21 mouse cellular contexts compared by ENCODE assay signal in genomic region chr15:101396466-101396865, GRCm38 (mm10). TPM values are rescaled to one million over a fixed set of nuclear protein-coding genes. Genes with fewer than 3 reads are reported as not detected.
A peak's percentile ranks its signal among the peaks of the same experiment; 100 is the strongest.
DNase-seq lines count a peak whose midpoint lies in the region; ATAC-seq and TF ChIP-seq lines count a peak whose summit lies in the region.
"Had no signal": no experiment of that assay in that cellular context is flagged by ENCODE, and none has a peak within 500 bp of the region (broad histone marks: within the 10 kb centered on the region; RNA-seq: fewer than 3 reads in every experiment).

No protein-coding gene starts in this region.

- peak overlapping the region; percentile 4; the same call in 1 of the 2 replicates for H3K27ac ChIP-seq in embryonic facial prominence, embryonic 12.5 days
- no peak overlapping the region for H3K27ac ChIP-seq in embryonic facial prominence, embryonic 10.5 days (replicated peaks)
- peak overlapping the region; percentile 64 for H3K27ac ChIP-seq in limb, embryonic 10.5 days
- no peak overlapping the region for H3K27ac ChIP-seq in limb, embryonic 14.5 days (replicated peaks; ENCODE audit: low read depth, low read length)
- H3K27ac ChIP-seq: forebrain, embryonic 12.5 days; heart, adult 2 months; heart, embryonic 15.5 days; hindbrain, embryonic 13.5 days; hindbrain, postnatal 0 days had no signal

- no peak for TF ChIP-seq POLR2A in limb, embryonic 14.5 days (IDR thresholded peaks at IDR 0.05; ENCODE audit: borderline replicate concordance, extremely low read depth, insufficient read depth, insufficient read length)

- no peaks in the 10 kb centered on the region for H3K27me3 ChIP-seq in embryonic facial prominence, embryonic 12.5 days
- H3K27me3 ChIP-seq in embryonic facial prominence, embryonic 10.5 days (replicated peaks; ENCODE audit: low read depth, poor library complexity, severe bottlenecking) = no peaks in the 10 kb centered on the region
- H3K27me3 ChIP-seq in limb, embryonic 10.5 days (ENCODE audit: low read depth, poor library complexity, severe bottlenecking) = peaks cover 5% of the 10 kb centered on the region; the same call in 1 of the 2 replicates
- no peaks in the 10 kb centered on the region for H3K27me3 ChIP-seq in limb, embryonic 14.5 days (ENCODE audit: control insufficient read depth, insufficient read depth, low read length)
- H3K27me3 ChIP-seq: forebrain, embryonic 12.5 days; heart, embryonic 15.5 days; hindbrain, embryonic 13.5 days; Patski had no signal

- DNase-seq in embryonic facial prominence, embryonic 10.5 days (ENCODE audit: low spot score) = no peak
- DNase-seq in limb, embryonic 10.5 days (ENCODE audit: low spot score) = no peak
- peak; percentile 26 for DNase-seq in limb, embryonic 14.5 days (ENCODE audit: low spot score)
- no peak for DNase-seq in cerebellum, adult 11-12 months
- DNase-seq in thymus, postnatal 0 days (ENCODE audit: low spot score) = no peak
- no peak for DNase-seq in cerebellum, adult 11 months
- DNase-seq: adrenal gland, postnatal 25 days; cerebellum, adult 8-10 months; cerebellum, postnatal 14 days; gastrocnemius, postnatal 14 days; heart, adult 2 months; heart, postnatal 14 days had no signal

- no peaks in the 10 kb centered on the region for H3K36me3 ChIP-seq in embryonic facial prominence, embryonic 12.5 days
- H3K36me3 ChIP-seq in embryonic facial prominence, embryonic 10.5 days (replicated peaks) = no peaks in the 10 kb centered on the region
- H3K36me3 ChIP-seq in limb, embryonic 10.5 days = no peaks in the 10 kb centered on the region
- H3K36me3 ChIP-seq in limb, embryonic 14.5 days (ENCODE audit: control insufficient read depth, insufficient read depth, low read length) = no peaks in the 10 kb centered on the region
- H3K36me3 ChIP-seq: forebrain, embryonic 12.5 days; heart, embryonic 15.5 days; hindbrain, embryonic 13.5 days had no signal

- H3K9me3 ChIP-seq in embryonic facial prominence, embryonic 12.5 days = no peaks in the 10 kb centered on the region
- H3K9me3 ChIP-seq in embryonic facial prominence, embryonic 10.5 days = no peaks in the 10 kb centered on the region
- no peaks in the 10 kb centered on the region for H3K9me3 ChIP-seq in limb, embryonic 10.5 days (replicated peaks)
- H3K9me3 ChIP-seq in limb, embryonic 14.5 days (ENCODE audit: control insufficient read depth, low read length) = no peaks in the 10 kb centered on the region
- H3K9me3 ChIP-seq: forebrain, embryonic 12.5 days; heart, embryonic 15.5 days; hindbrain, embryonic 13.5 days had no signal

- WGBS in embryonic facial prominence, embryonic 12.5 days = 52% methylated on average over 7 of the region's 7 CpGs
- 70% methylated on average over 7 of the region's 7 CpGs for WGBS in embryonic facial prominence, embryonic 10.5 days
- 27% methylated on average over 7 of the region's 7 CpGs for WGBS in limb, embryonic 10.5 days
- WGBS in limb, embryonic 14.5 days = 4% methylated on average over 7 of the region's 7 CpGs

- H3K9ac ChIP-seq in embryonic facial prominence, embryonic 12.5 days = no peak overlapping the region
- no peak overlapping the region for H3K9ac ChIP-seq in limb, embryonic 14.5 days (ENCODE audit: low read depth, low read length, severe bottlenecking)
- H3K9ac ChIP-seq: forebrain, embryonic 12.5 days; heart, embryonic 15.5 days; hindbrain, embryonic 13.5 days had no signal

- H3K4me2 ChIP-seq in embryonic facial prominence, embryonic 12.5 days (replicated peaks) = no peak overlapping the region
- H3K4me2 ChIP-seq in limb, embryonic 14.5 days (replicated peaks; ENCODE audit: low read depth, low read length, severe bottlenecking) = no peak overlapping the region
- H3K4me2 ChIP-seq: forebrain, embryonic 12.5 days; heart, embryonic 11.5 days; heart, embryonic 15.5 days; hindbrain, embryonic 13.5 days had no signal

- no peaks in the 10 kb centered on the region; the same call in 1 of the 2 replicates for H3K4me1 ChIP-seq in embryonic facial prominence, embryonic 12.5 days
- no peaks in the 10 kb centered on the region for H3K4me1 ChIP-seq in embryonic facial prominence, embryonic 10.5 days
- H3K4me1 ChIP-seq in limb, embryonic 10.5 days = peaks cover 15% of the 10 kb centered on the region
- H3K4me1 ChIP-seq in limb, embryonic 14.5 days (ENCODE audit: control insufficient read depth, insufficient read depth, low read length) = peaks cover 12% of the 10 kb centered on the region
- H3K4me1 ChIP-seq: forebrain, embryonic 12.5 days; hindbrain, embryonic 13.5 days had no signal

- H3K4me3 ChIP-seq in embryonic facial prominence, embryonic 12.5 days = no peak overlapping the region
- no peak overlapping the region for H3K4me3 ChIP-seq in embryonic facial prominence, embryonic 10.5 days
- H3K4me3 ChIP-seq in limb, embryonic 10.5 days = no peak overlapping the region
- H3K4me3 ChIP-seq in limb, embryonic 14.5 days (replicated peaks; ENCODE audit: low read length) = no peak overlapping the region
- H3K4me3 ChIP-seq: forebrain, embryonic 12.5 days; heart, adult 2 months; heart, embryonic 15.5 days; hindbrain, embryonic 13.5 days had no signal

- ATAC-seq in embryonic facial prominence, embryonic 12.5 days (ENCODE audit: insufficient number of reproducible peaks, insufficient read depth, low FRiP score, low TSS enrichment) = no peak
- peak; percentile 74 for ATAC-seq in limb, embryonic 14.5 days (ENCODE audit: low FRiP score, low read depth)
- ATAC-seq: activated CD4-positive, CD25-positive, alpha-beta regulatory T cell, adult 4 months; forebrain, embryonic 16.5 days; hindbrain, postnatal 0 days; Patski had no signal

RNA-seq across cellular contexts. Expression of gene Krt7, which starts 14.4 kb away (rescaled TPM):
- polyA plus RNA-seq in embryonic facial prominence, embryonic 12.5 days (2016; fragmentation: Nextera tagmentation; extraction: Ambion mirVana) = 14.2 and 15.7 TPM in 2 replicates
- polyA plus RNA-seq in embryonic facial prominence, embryonic 10.5 days (2016; fragmentation: Nextera tagmentation; extraction: Ambion mirVana) = 16.2 and 17.4 TPM in 2 replicates
- 14.2 and 16.9 TPM in 2 replicates for polyA plus RNA-seq in limb, embryonic 10.5 days (2016; fragmentation: Nextera tagmentation; extraction: Ambion mirVana)
- polyA plus RNA-seq in limb, embryonic 14.5 days (2012; rRNA removed) = 13.8 and 19.3 TPM in 2 replicates
- polyA plus RNA-seq in limb, embryonic 14.5 days (2014; fragmentation: Nextera tagmentation; extraction: Ambion mirVana) = 26.7 and 29.7 TPM in 2 replicates
- polyA plus RNA-seq in thymus, postnatal 0 days (2015; fragmentation: Nextera tagmentation; extraction: Ambion mirVana) = 84.1 and 92.4 TPM in 2 replicates
- polyA plus RNA-seq: activated CD4-positive, CD25-positive, alpha-beta regulatory T cell, adult 4 months had no signal

RNA-seq across cellular contexts. Expression of gene Krt80, which starts 26.5 kb away (rescaled TPM):
- 0.35 and 0.45 TPM in 2 replicates for polyA plus RNA-seq in embryonic facial prominence, embryonic 12.5 days (2016; fragmentation: Nextera tagmentation; extraction: Ambion mirVana)
- polyA plus RNA-seq in embryonic facial prominence, embryonic 10.5 days (2016; fragmentation: Nextera tagmentation; extraction: Ambion mirVana) = 0.04 and 0.16 TPM in 2 replicates
- 0.09 and 0.23 TPM in 2 replicates for polyA plus RNA-seq in limb, embryonic 10.5 days (2016; fragmentation: Nextera tagmentation; extraction: Ambion mirVana)
- 3.3 and 3.6 TPM in 2 replicates for polyA plus RNA-seq in limb, embryonic 14.5 days (2012; rRNA removed)
- polyA plus RNA-seq in limb, embryonic 14.5 days (2014; fragmentation: Nextera tagmentation; extraction: Ambion mirVana) = 3.8 TPM in 2 replicates
- 0.65 and 0.72 TPM in 2 replicates for polyA plus RNA-seq in thymus, postnatal 0 days (2015; fragmentation: Nextera tagmentation; extraction: Ambion mirVana)
- polyA plus RNA-seq: activated CD4-positive, CD25-positive, alpha-beta regulatory T cell, adult 4 months; forebrain, embryonic 12.5 days had no signal

RNA-seq across cellular contexts. Expression of gene Krt87, which starts 42.1 kb away (rescaled TPM):
- polyA plus RNA-seq in embryonic facial prominence, embryonic 12.5 days (2016; fragmentation: Nextera tagmentation; extraction: Ambion mirVana) = 0.53 and 0.54 TPM in 2 replicates
- 0.12 TPM in 1 of 2 replicates, not detected in the other for polyA plus RNA-seq in embryonic facial prominence, embryonic 10.5 days (2016; fragmentation: Nextera tagmentation; extraction: Ambion mirVana)
- not detected in 2 replicates for polyA plus RNA-seq in limb, embryonic 10.5 days (2016; fragmentation: Nextera tagmentation; extraction: Ambion mirVana)
- 0.73 and 1.5 TPM in 2 replicates for polyA plus RNA-seq in limb, embryonic 14.5 days (2012; rRNA removed)
- polyA plus RNA-seq in limb, embryonic 14.5 days (2014; fragmentation: Nextera tagmentation; extraction: Ambion mirVana) = 0.61 and 0.89 TPM in 2 replicates
- polyA plus RNA-seq in thymus, postnatal 0 days (2015; fragmentation: Nextera tagmentation; extraction: Ambion mirVana) = 0.51 and 0.91 TPM in 2 replicates
- polyA plus RNA-seq: heart, adult 2 months; heart, embryonic 11.5 days; heart, embryonic 15.5 days; Patski had no signal

RNA-seq across cellular contexts. Expression of gene Krt88, which starts 51.1 kb away (rescaled TPM):
- polyA plus RNA-seq in embryonic facial prominence, embryonic 12.5 days (2016; fragmentation: Nextera tagmentation; extraction: Ambion mirVana) = not detected in 2 replicates
- not detected in 2 replicates for polyA plus RNA-seq in embryonic facial prominence, embryonic 10.5 days (2016; fragmentation: Nextera tagmentation; extraction: Ambion mirVana)
- polyA plus RNA-seq in limb, embryonic 10.5 days (2016; fragmentation: Nextera tagmentation; extraction: Ambion mirVana) = not detected in 2 replicates
- 0.15 TPM in 1 of 2 replicates, not detected in the other for polyA plus RNA-seq in limb, embryonic 14.5 days (2012; rRNA removed)
- not detected in 2 replicates for polyA plus RNA-seq in limb, embryonic 14.5 days (2014; fragmentation: Nextera tagmentation; extraction: Ambion mirVana)
- 0.28 TPM in 1 of 2 replicates, not detected in the other for polyA plus RNA-seq in thymus, postnatal 0 days (2015; fragmentation: Nextera tagmentation; extraction: Ambion mirVana)
- polyA plus RNA-seq: activated CD4-positive, CD25-positive, alpha-beta regulatory T cell, adult 4 months; forebrain, embryonic 12.5 days; forebrain, embryonic 16.5 days; heart, adult 2 months; heart, embryonic 11.5 days; heart, embryonic 15.5 days; hindbrain, embryonic 13.5 days; Patski had no signal

Comparison
In these comparisons a context has a peak if more than half of its experiments do, and no peak if none do; other contexts are left out.
1. H3K27ac ChIP-seq: peak in embryonic facial prominence, embryonic 12.5 days (single experiment) and limb, embryonic 10.5 days (single experiment); none in embryonic facial prominence, embryonic 10.5 days (single experiment) and limb, embryonic 14.5 days (single experiment).